Mouse (Mus musculus) MEL (cell line): ENCODE measurements around the gene Pxt1. TPM values are rescaled to one million over a fixed set of nuclear protein-coding genes. Genes with fewer than 3 reads are reported as not detected.

Experiments
- DNase-seq: peaks from one replicate; pipeline ENCODE4 v3.0.0; 2011; ENCODE audit warnings: low read depth, low spot score
- H3K27ac ChIP-seq: 2 replicates; pipeline ENCODE4 v1.5.1; 2012; ENCODE audit warnings: low read depth, mild to moderate bottlenecking, control low read depth, low read length, moderate library complexity; ENCODE audit not compliant: control insufficient read depth
- H3K27me3 ChIP-seq, 2 experiments: fragments of 150-350 bp in 1 of 2; sonication (generic) in 1 of 2; 2 replicates each; pipeline ENCODE4 v1.6.1; 2012; ENCODE audit warnings: low read length in 2 of 2, mild to moderate bottlenecking in 2 of 2, improper control_type of control experiment in 1 of 2, moderate library complexity in 1 of 2; ENCODE audit not compliant: insufficient read depth in 2 of 2, control insufficient read depth in 1 of 2
- H3K36me3 ChIP-seq, 2 experiments: 2 replicates each; pipeline ENCODE4 v1.6.1; 2012 to 2014; ENCODE audit warnings: low read length in 2 of 2, improper control_type of control experiment in 1 of 2, inconsistent platforms in 1 of 2, mild to moderate bottlenecking in 1 of 2; ENCODE audit not compliant: insufficient read depth in 2 of 2, control insufficient read depth in 1 of 2
- H3K4me1 ChIP-seq, 2 experiments: fragments of 150-350 bp in 1 of 2; sonication (generic) in 1 of 2; 2 replicates each; pipeline ENCODE4 v1.6.1; 2012; ENCODE audit warnings: low read length in 2 of 2, improper control_type of control experiment in 1 of 2, mild to moderate bottlenecking in 1 of 2; ENCODE audit not compliant: insufficient read depth in 2 of 2, control insufficient read depth in 1 of 2
- H3K4me3 ChIP-seq, 2 experiments: fragments of 150-350 bp in 1 of 2; sonication (generic) in 1 of 2; 2 replicates each; pipeline ENCODE4 v1.5.1; 2012; ENCODE audit warnings: low read depth in 2 of 2, low read length in 2 of 2, mild to moderate bottlenecking in 2 of 2, moderate library complexity in 2 of 2, control low read depth in 1 of 2, improper control_type of control experiment in 1 of 2; ENCODE audit not compliant: control insufficient read depth in 1 of 2, insufficient read depth in 1 of 2
- H3K79me2 ChIP-seq: 2 replicates; pipeline ENCODE4 v1.6.1; 2012; ENCODE audit warnings: mild to moderate bottlenecking, low read length, moderate library complexity; ENCODE audit not compliant: control insufficient read depth, poor library complexity, insufficient read depth
- H3K9ac ChIP-seq: 2 replicates; pipeline ENCODE4 v1.6.1; 2012; ENCODE audit warnings: low read depth, mild to moderate bottlenecking, control low read depth, low read length, moderate library complexity; ENCODE audit not compliant: control insufficient read depth, poor library complexity, severe bottlenecking
- H3K9me3 ChIP-seq: fragments of 150-350 bp; sonication (generic); replicated peaks from 2 replicates; pipeline ENCODE4 v1.6.1; 2012; ENCODE audit warnings: mild to moderate bottlenecking, low read length, improper control_type of control experiment, moderate library complexity; ENCODE audit not compliant: insufficient read depth
- CHD1 ChIP-seq: IDR thresholded peaks from 2 replicates; pipeline ENCODE4 v1.6.1; 2012; ENCODE audit warnings: low read depth, mild to moderate bottlenecking, inconsistent platforms, low read length, improper control_type of control experiment
- ETS1 ChIP-seq: IDR thresholded peaks from 2 replicates; pipeline ENCODE4 v1.6.1; 2012; ENCODE audit warnings: low read depth, mild to moderate bottlenecking, inconsistent platforms, low read length, improper control_type of control experiment, moderate library complexity
- GABPA ChIP-seq: IDR thresholded peaks from 2 replicates; pipeline ENCODE4 v1.6.1; 2012; ENCODE audit warnings: low read depth, mild to moderate bottlenecking, inconsistent platforms, low read length, improper control_type of control experiment, moderate library complexity
- KAT2A ChIP-seq: conservative IDR thresholded peaks from 2 replicates; pipeline ENCODE4 v1.6.1; 2012; ENCODE audit warnings: low read depth, low read length, improper control_type of control experiment, inconsistent platforms
- MAZ ChIP-seq: IDR thresholded peaks from 2 replicates; pipeline ENCODE4 v1.6.1; 2012; ENCODE audit warnings: low read depth, mild to moderate bottlenecking, inconsistent platforms, low read length, improper control_type of control experiment
- MEF2A ChIP-seq: IDR thresholded peaks from 2 replicates; pipeline ENCODE4 v1.6.1; 2014; ENCODE audit warnings: low read depth, mild to moderate bottlenecking, inconsistent platforms, low read length, improper control_type of control experiment; ENCODE audit not compliant: poor library complexity, insufficient replicate concordance, severe bottlenecking; ENCODE audit errors: extremely low read depth
- POLR2AphosphoS2 ChIP-seq: IDR thresholded peaks from 2 replicates; pipeline ENCODE4 v1.6.1; 2011; ENCODE audit warnings: low read length, improper control_type of control experiment
- POLR2AphosphoS5 ChIP-seq: IDR thresholded peaks from 2 replicates; pipeline ENCODE4 v1.6.1; 2012; ENCODE audit warnings: low read depth, borderline replicate concordance, mild to moderate bottlenecking, inconsistent platforms, low read length, moderate library complexity, mixed read lengths
- RAD21 ChIP-seq: IDR thresholded peaks from 2 replicates; pipeline ENCODE4 v1.6.1; 2011; ENCODE audit warnings: mild to moderate bottlenecking, low read depth, low read length, improper control_type of control experiment
- RCOR1 ChIP-seq: IDR thresholded peaks from 2 replicates; pipeline ENCODE4 v1.6.1; 2012; ENCODE audit warnings: low read depth, mild to moderate bottlenecking, inconsistent platforms, low read length, improper control_type of control experiment
- SMC3 ChIP-seq: IDR thresholded peaks from 2 replicates; pipeline ENCODE4 v1.6.1; 2011; ENCODE audit warnings: low read depth, low read length, improper control_type of control experiment
- TCF12 ChIP-seq: IDR thresholded peaks from 2 replicates; pipeline ENCODE4 v1.6.1; 2014; ENCODE audit warnings: low read depth, mild to moderate bottlenecking, inconsistent platforms, low read length, improper control_type of control experiment, moderate library complexity
- ZC3H11A ChIP-seq: IDR thresholded peaks from 2 replicates; pipeline ENCODE4 v1.6.1; 2012; ENCODE audit warnings: low read depth, mild to moderate bottlenecking, inconsistent platforms, low read length, improper control_type of control experiment
- ZKSCAN1 ChIP-seq: IDR thresholded peaks from 2 replicates; pipeline ENCODE4 v1.6.1; 2012; ENCODE audit warnings: low read depth, mild to moderate bottlenecking, inconsistent platforms, low read length, improper control_type of control experiment, moderate library complexity
- ZMIZ1 ChIP-seq: IDR thresholded peaks from 2 replicates; pipeline ENCODE4 v1.6.1; 2012; ENCODE audit warnings: low read depth, mild to moderate bottlenecking, inconsistent platforms, low read length, improper control_type of control experiment, moderate library complexity
- ZNF384 ChIP-seq: IDR thresholded peaks from 2 replicates; pipeline ENCODE4 v1.6.1; 2012; ENCODE audit warnings: low read depth, mild to moderate bottlenecking, inconsistent platforms, low read length, improper control_type of control experiment
- polyA plus RNA-seq, 2 experiments: library from polyadenylated mRNA; stranded (reverse) in 1 of 2; unstranded in 1 of 2; fragments of >175 nt in 1 of 2; fragments of >200 nt in 1 of 2; gene quantifications; 2 replicates each; pipeline versions ENCODE4 v1.2.1 to v1.2.4; 2012; ENCODE audit warnings: low replicate concordance in 2 of 2, low read depth in 1 of 2; ENCODE audit not compliant: insufficient read length in 2 of 2, insufficient read depth in 1 of 2, missing spikeins in 1 of 2
- total RNA-seq: library from RNA; depleted of rRNA; stranded (reverse); fragments of 300-350 nt; gene quantifications from 2 replicates; pipeline ENCODE4 v1.2.3, GENCODE M21; 2012

Gene Pxt1
- total and polyA plus RNA-seq, 3 experiments, result not detected

DNA sequence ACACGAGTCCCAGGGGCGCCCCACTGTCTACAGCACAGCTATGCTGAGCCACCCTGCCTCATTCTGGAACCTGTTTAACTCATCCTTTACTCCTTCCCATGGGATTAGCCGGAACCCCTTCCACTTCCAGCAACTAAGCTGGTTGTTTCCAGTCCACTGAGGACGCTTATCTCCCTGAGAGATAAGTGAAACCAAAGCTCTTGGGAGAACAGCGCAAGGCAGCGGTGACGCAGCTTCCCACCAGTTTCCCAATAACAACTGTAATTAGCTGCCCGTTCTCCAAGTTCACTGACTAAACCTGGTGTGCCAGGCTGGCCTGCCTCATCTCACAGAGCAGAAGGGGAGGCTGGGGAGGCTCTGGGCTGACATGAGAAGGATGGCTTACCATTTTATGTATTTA, 22.6 kb downstream of the Pxt1 start (continued):
- no peak for TF ChIP-seq ZC3H11A

DNA sequence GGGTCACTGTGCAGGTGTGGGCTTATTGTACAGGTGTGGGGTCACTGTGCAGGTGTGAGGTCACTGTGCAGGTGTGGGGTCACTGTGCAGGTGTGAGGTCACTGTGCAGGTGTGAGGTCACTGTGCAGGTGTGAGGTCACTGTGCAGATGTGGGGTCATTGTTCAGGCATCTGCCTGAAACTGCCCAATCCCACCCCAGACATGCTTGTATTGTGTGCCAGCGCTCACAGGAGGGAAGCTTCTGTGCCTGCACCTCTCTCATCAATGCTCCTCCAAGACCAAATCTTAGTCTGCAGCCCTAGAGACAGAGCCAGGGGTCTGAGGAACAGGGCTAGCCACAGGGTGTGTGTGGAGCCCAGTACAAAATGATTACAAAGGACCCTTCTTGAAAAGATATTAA, 27.1 kb downstream of the Pxt1 start:
- no peak for TF ChIP-seq SMC3
- no peak for TF ChIP-seq RCOR1
- no peak for TF ChIP-seq POLR2AphosphoS5
- TF ChIP-seq MAZ, result no peak
- no peak for TF ChIP-seq MEF2A
- no peak for TF ChIP-seq GABPA
- no peak for TF ChIP-seq ETS1
- no peak for TF ChIP-seq ZMIZ1
- no peak for TF ChIP-seq ZNF384
- no peak for TF ChIP-seq POLR2AphosphoS2
- no peak for TF ChIP-seq RAD21
- TF ChIP-seq ZC3H11A, result no peak
- TF ChIP-seq TCF12, result no peak
- TF ChIP-seq ZKSCAN1, result no peak
- TF ChIP-seq KAT2A, result no peak
- no peak overlapping the region for H3K27ac ChIP-seq
- H3K9ac ChIP-seq, result no peak overlapping the region
- no peaks in the 10 kb centered on the region for H3K9me3 ChIP-seq
- H3K4me1 ChIP-seq, result no peaks in the 10 kb centered on the region; a peak in 1 of 4 replicates
- DNase-seq, result no peak
- no peaks in the 10 kb centered on the region for H3K36me3 ChIP-seq
- H3K27me3 ChIP-seq, result 0 out of 4 replicates have a peak, but pooled peaks cover 0 to 1% of the 10 kb centered on the region in 2 experiments
- no peak overlapping the region for H3K4me3 ChIP-seq
- no peaks in the 10 kb centered on the region for H3K79me2 ChIP-seq

DNA sequence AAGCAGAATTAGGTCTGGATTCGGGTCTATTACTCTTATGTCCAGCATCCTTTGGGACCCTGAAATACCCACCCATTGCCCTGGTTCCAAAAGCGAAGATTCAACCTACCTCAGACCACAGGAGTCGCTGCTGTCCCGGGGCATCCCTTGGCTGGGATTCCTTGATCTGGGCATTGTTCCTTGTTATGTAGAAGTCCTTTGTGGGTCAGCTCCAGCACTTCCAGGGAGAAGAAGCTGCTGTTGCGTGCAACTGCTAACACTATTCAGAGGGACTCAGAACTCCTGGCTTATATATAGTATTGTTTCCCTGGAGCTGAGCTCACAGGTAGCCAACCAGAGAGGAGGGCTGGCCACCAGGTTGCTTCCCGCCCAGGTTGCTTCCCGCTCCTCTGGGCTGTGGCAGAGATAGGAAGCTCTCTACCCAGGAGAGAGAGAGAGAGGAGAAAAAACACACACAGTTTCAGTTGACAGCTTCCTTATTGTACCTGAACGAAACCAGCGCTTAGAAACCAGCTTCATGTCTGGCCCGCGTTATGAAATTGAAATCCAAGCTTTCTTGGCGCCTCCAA, 28.5 kb downstream of the Pxt1 start, which contains the start of gene 4930539E08Rik:
4930539E08Rik (minus strand) TSS at position 265 of the 569 bp plus-strand sequence.
- H3K79me2 ChIP-seq, result no peaks in the 10 kb centered on the region
- H3K9me3 ChIP-seq, result no peaks in the 10 kb centered on the region
- no peak within 1 kb of the TSS for H3K4me3 ChIP-seq
- DNase-seq, result no peak
- H3K27ac ChIP-seq, result no peak within 1 kb of the TSS
- 0 out of 4 replicates have a peak, but pooled peaks cover 0 to 1% of the 10 kb centered on the region in 2 experiments for H3K27me3 ChIP-seq
- no peak within 1 kb of the TSS for H3K9ac ChIP-seq
- no peaks in the 10 kb centered on the region for H3K36me3 ChIP-seq
- no peaks in the 10 kb centered on the region for H3K4me1 ChIP-seq
- no peak for TF ChIP-seq CHD1
